Mouse (Mus musculus): Measurements from ENCODE around the gene Dyrk1a. TPM values are rescaled to one million over a fixed set of nuclear protein-coding genes. Genes with fewer than 3 reads are reported as not detected.
"Not testable (repeated sequence)": the region's sequence is repeated elsewhere in the genome, so short reads cannot be mapped to it uniquely, and the experiment has no call there.

The Dyrk1a gene
- polyA plus RNA-seq, 1 experiment from 2014 or later: 6.7 TPM

DNA sequence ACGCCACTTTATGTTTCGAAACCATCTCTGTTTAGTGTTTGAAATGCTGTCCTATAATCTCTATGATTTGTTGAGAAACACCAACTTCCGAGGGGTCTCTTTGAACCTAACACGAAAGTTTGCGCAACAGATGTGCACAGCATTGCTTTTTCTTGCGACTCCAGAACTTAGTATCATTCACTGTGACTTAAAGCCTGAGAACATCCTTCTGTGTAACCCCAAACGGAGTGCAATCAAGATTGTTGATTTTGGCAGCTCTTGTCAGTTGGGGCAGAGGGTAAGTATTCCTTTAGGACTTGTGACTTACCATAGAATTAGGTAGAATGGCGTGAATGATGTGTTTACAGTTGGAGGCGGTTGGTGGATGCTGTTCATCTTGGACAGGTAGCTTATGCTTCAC lies 101.5 kb downstream of the Dyrk1a start:
- Histone ChIP-seq H3K27ac (replicated peaks) (no peak overlapping the region), H3K36me3 (peaks cover 82% of the 10 kb centered on the region), H3K4me2 (no peak overlapping the region), H3K9me3 (no peaks in the 10 kb centered on the region), H3K27me3 (replicated peaks) (no peaks in the 10 kb centered on the region), H3K4me3 (no peak overlapping the region), H3K9ac (no peak overlapping the region), H3K4me1 (peaks cover 33% of the 10 kb centered on the region)
- no peak for ATAC-seq (ENCODE audit: extremely low read depth, insufficient number of reproducible peaks, low FRiP score, low TSS enrichment)
- 86% methylated on average over 9 of the region's 9 CpGs for WGBS

- Histone ChIP-seq H3K4me1 (peaks cover 21% of the 10 kb centered on the region), H3K36me3 (peaks cover 70% of the 10 kb centered on the region), H3K4me2 (no peak overlapping the region), H3K9me3 (no peaks in the 10 kb centered on the region), H3K27ac (replicated peaks) (no peak overlapping the region), H3K9ac (no peak overlapping the region), H3K4me3 (no peak overlapping the region), H3K27me3 (replicated peaks) (no peaks in the 10 kb centered on the region)
- ATAC-seq (ENCODE audit: extremely low read depth, insufficient number of reproducible peaks, low FRiP score, low TSS enrichment): no peak
- 75% methylated on average over 4 of the region's 4 CpGs for WGBS
These were observed 111.1 kb downstream of the Dyrk1a start for GRCm38 (mm10) chr16:94680924-94681323.

DNA sequence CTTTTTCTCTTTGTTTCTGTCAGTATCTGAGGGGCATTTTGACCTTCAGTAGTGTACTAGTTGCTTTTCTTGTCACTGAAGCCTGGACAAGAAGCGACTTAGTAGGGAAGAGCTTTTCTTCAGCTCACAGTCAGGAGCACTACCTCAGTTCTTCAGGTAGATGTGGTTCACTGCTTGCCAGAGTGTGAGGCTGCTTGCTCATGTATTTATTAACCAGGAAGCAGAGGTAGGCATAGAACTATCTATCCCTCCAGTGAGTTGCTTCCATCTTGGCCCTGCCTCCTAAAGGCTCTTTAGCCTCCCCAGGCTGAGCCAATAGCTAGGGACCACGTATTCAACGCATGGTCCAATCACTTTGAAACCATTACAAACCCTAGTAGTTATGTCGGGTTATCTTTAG lies 112.0 kb downstream of the Dyrk1a start:
- ATAC-seq (ENCODE audit: extremely low read depth, insufficient number of reproducible peaks, low FRiP score, low TSS enrichment): no peak
- Histone ChIP-seq H3K36me3 (peaks cover 75% of the 10 kb centered on the region), H3K4me1 (peaks cover 21% of the 10 kb centered on the region), H3K27ac (replicated peaks) (no peak overlapping the region), H3K4me3 (no peak overlapping the region), H3K4me2 (no peak overlapping the region), H3K27me3 (replicated peaks) (no peaks in the 10 kb centered on the region), H3K9ac (no peak overlapping the region), H3K9me3 (no peaks in the 10 kb centered on the region)
- WGBS: 92% methylated on average over 4 of the region's 4 CpGs

DNA sequence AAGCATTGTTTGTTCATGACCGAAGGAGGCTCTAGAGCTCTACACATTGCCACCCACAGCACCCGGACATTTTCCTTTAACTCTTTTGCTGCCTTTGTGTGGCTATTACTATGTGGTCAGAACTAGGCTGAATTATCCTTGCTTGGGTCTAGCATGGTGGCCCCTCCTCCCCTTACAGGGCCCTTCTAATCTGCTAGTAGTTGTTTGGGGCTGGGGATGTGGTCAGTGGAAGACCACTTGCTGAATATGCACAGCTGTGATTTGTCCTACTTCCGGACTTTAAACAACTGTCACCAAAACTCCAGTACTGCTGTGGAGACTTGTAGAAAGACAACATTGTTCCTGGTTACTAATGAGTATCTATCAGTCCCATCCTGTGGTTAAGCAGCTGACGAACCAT lies 114.2 kb downstream of the Dyrk1a start:
- Histone ChIP-seq H3K36me3 (peaks cover 78% of the 10 kb centered on the region), H3K9me3 (no peaks in the 10 kb centered on the region), H3K9ac (no peak overlapping the region), H3K27ac (replicated peaks) (no peak overlapping the region), H3K27me3 (replicated peaks) (no peaks in the 10 kb centered on the region), H3K4me2 (no peak overlapping the region), H3K4me1 (peaks cover 18% of the 10 kb centered on the region), H3K4me3 (no peak overlapping the region)
- 74% methylated on average over 4 of the region's 4 CpGs for WGBS
- no peak for ATAC-seq (ENCODE audit: extremely low read depth, insufficient number of reproducible peaks, low FRiP score, low TSS enrichment)

DNA sequence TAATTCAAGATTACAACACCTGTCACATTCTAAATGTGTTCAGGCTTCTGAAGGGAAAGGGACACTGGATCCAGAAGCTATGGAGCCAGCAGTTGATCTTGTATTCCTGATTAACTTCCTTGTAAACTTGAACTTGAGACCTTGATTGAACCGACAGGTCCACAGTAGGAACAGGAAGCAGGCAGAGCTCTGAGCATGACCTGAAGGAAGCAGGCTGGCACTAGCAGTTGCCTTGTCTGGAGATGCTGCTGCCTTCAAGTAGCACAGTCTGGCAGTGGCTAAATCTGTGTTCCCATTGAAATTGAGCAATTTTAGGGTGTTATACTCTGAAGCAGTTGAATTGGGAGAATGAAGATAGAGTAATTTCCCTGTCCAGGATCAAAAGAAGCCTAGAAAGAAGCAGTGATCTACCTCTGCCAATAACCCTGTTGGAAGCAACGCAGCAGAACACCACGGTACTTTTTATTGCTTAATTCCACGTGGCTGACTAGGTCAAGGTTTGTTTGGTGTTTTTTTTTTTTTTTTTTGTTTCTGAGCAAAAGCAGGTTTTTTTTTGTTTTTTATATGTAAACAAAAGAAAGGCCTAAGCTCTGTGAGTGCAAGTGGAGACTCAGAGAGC lies 124.0 kb downstream of the Dyrk1a start:
- H3K27ac ChIP-seq (replicated peaks): no peak overlapping the region
- WGBS: 83% methylated on average over 4 of the region's 4 CpGs
- no peaks in the 10 kb centered on the region for H3K4me1 ChIP-seq
- H3K4me2 ChIP-seq: no peak overlapping the region
- H3K36me3 ChIP-seq: peaks cover 70% of the 10 kb centered on the region
- ATAC-seq (ENCODE audit: extremely low read depth, insufficient number of reproducible peaks, low FRiP score, low TSS enrichment): no peak
- H3K9me3 ChIP-seq: no peaks in the 10 kb centered on the region
- H3K9ac ChIP-seq: no peak overlapping the region
- H3K27me3 ChIP-seq (replicated peaks): no peaks in the 10 kb centered on the region
- H3K4me3 ChIP-seq: no peak overlapping the region

DNA sequence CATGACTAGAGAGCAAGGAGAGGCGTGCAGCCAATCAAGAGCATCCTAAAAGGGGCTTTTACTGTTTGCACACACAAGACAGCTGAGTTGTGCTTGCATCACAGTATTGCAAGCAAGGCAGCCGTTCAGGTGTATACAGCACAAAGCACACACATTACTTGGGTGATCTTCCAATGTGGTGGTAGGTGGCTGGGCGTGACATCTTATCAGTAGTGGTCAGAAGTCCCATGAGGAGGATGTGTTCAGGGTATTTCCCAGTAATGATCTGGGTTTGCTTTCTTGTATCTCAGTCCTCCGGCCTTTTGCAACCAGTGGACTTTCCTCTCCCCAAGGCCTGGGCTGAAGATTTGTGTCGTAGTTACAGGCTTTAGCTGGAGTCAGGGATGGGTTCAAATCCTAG lies 127.7 kb downstream of the Dyrk1a start:
- ATAC-seq (ENCODE audit: extremely low read depth, insufficient number of reproducible peaks, low FRiP score, low TSS enrichment): no peak
- 72% methylated on average over 5 of the region's 5 CpGs for WGBS

GRCm38 (mm10) chr16:94698234-94698633 lies 128.4 kb downstream of the Dyrk1a start:
- WGBS: 72% methylated on average over 1 of the region's 1 CpGs
- ATAC-seq (ENCODE audit: extremely low read depth, insufficient number of reproducible peaks, low FRiP score, low TSS enrichment); H3K4me1 ChIP-seq: not testable (repeated sequence)

More for the DNA sequence above, 127.7 kb downstream of the Dyrk1a start:
- H3K36me3 ChIP-seq: peaks cover 36% of the 10 kb centered on the region
- no peak overlapping the region for H3K4me2 ChIP-seq
- H3K9me3 ChIP-seq: no peaks in the 10 kb centered on the region
- no peak overlapping the region for H3K27ac ChIP-seq (replicated peaks)
- H3K9ac ChIP-seq: no peak overlapping the region
- H3K27me3 ChIP-seq (replicated peaks): no peaks in the 10 kb centered on the region
- H3K4me1 ChIP-seq: no peaks in the 10 kb centered on the region
- H3K4me3 ChIP-seq: no peak overlapping the region

GRCm38 (mm10) chr16:94701141-94701540 lies 131.3 kb downstream of the Dyrk1a start:
- no peak overlapping the region for H3K9ac ChIP-seq
- 75% methylated on average over 4 of the region's 4 CpGs for WGBS
- peaks cover 2% of the 10 kb centered on the region; the same call in 1 of the 2 replicates for H3K36me3 ChIP-seq
- H3K4me2 ChIP-seq: no peak overlapping the region
- H3K4me3 ChIP-seq: no peak overlapping the region
- H3K27ac ChIP-seq (replicated peaks): no peak overlapping the region
- no peaks in the 10 kb centered on the region for H3K9me3 ChIP-seq
- H3K4me1 ChIP-seq: no peaks in the 10 kb centered on the region
- no peaks in the 10 kb centered on the region for H3K27me3 ChIP-seq (replicated peaks)
- ATAC-seq (ENCODE audit: extremely low read depth, insufficient number of reproducible peaks, low FRiP score, low TSS enrichment): no peak

More at GRCm38 (mm10) chr16:94698234-94698633, 128.4 kb downstream of the Dyrk1a start:
- H3K27ac ChIP-seq (replicated peaks); H3K27me3 ChIP-seq (replicated peaks); H3K9ac ChIP-seq; H3K9me3 ChIP-seq; H3K4me2 ChIP-seq; H3K4me3 ChIP-seq: not testable (repeated sequence)
- H3K36me3 ChIP-seq: peaks cover 29% of the 10 kb centered on the region

- H3K4me3 ChIP-seq: no peak overlapping the region
- no peak for ATAC-seq (ENCODE audit: extremely low read depth, insufficient number of reproducible peaks, low FRiP score, low TSS enrichment)
- no peaks in the 10 kb centered on the region for H3K9me3 ChIP-seq
- no peaks in the 10 kb centered on the region for H3K36me3 ChIP-seq
- no peaks in the 10 kb centered on the region for H3K27me3 ChIP-seq (replicated peaks)
- no peak overlapping the region for H3K9ac ChIP-seq
- WGBS: 82% methylated on average over 4 of the region's 4 CpGs
- H3K27ac ChIP-seq (replicated peaks): no peak overlapping the region
- no peaks in the 10 kb centered on the region for H3K4me1 ChIP-seq
- H3K4me2 ChIP-seq: no peak overlapping the region
These were observed 132.2 kb downstream of the Dyrk1a start for GRCm38 (mm10) chr16:94701971-94702370.

DNA sequence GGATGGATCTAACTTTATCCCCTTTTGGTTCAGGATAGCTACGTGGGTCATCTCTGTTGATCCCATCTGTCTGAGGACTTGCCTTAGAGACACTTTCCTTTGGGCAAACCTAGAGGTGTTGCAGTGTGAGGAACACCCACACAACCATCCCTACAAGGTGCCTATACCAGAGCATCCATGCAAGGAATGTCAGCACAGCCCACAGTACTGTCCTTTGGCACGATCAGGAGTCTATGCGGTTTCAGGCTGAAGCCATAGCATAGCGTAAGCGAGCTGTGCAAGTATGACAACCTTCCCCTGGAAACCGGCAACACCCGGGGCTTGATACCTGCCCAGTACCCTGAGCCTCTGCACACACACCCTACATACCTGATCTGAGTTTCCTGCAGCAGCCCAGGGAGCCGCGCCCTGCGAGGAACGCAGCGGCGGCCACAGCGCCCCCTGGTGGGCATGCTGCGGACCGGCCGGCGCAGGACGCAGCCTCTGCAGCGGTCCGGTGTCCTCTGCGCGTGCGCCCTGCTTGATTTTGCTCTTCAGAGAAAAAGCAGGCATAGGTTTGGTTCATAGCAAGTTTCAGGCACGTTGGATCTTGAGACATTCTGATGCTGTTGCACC lies 143.8 kb downstream of the Dyrk1a start:
- H3K27ac ChIP-seq (replicated peaks): no peak overlapping the region
- H3K4me1 ChIP-seq: peaks cover 13% of the 10 kb centered on the region
- WGBS: 10% methylated on average over 25 of the region's 25 CpGs
- peaks cover 8% of the 10 kb centered on the region; the same call in 1 of the 2 replicates for H3K9me3 ChIP-seq
- peak overlapping the region; percentile 67 for H3K9ac ChIP-seq
- no peaks in the 10 kb centered on the region; the same call in 1 of the 2 replicates for H3K36me3 ChIP-seq
- H3K4me2 ChIP-seq: peak overlapping the region; percentile 68
- H3K27me3 ChIP-seq (replicated peaks): no peaks in the 10 kb centered on the region
- peak overlapping the region; percentile 47 for H3K4me3 ChIP-seq
- ATAC-seq (ENCODE audit: extremely low read depth, insufficient number of reproducible peaks, low FRiP score, low TSS enrichment): peak; percentile 22; the same call in 1 of the 2 replicates

DNA sequence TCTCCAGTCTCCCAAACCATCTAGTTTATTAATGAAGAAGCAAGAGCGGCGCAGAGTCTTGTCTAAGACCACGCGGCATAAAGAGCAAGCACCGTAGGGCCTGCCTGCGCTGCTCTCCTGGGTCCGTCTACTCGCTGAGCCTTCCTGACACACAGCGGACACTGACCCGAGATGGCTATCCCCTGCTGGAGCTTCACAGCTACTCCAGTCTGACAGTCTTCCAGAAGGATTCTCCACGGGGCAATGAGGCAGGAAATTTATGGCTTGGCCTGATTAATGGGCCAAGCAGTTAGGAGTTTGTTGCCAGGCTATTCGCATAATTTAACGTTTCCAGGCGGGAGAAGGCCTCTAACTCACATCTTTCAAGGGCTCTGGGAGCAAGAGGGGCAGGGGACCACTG lies 144.7 kb downstream of the Dyrk1a start:
- ATAC-seq (ENCODE audit: extremely low read depth, insufficient number of reproducible peaks, low FRiP score, low TSS enrichment): no peak
- H3K4me3 ChIP-seq: no peak overlapping the region
- H3K36me3 ChIP-seq: no peaks in the 10 kb centered on the region; the same call in 1 of the 2 replicates
- no peaks in the 10 kb centered on the region for H3K27me3 ChIP-seq (replicated peaks)
- H3K9me3 ChIP-seq: peaks cover 8% of the 10 kb centered on the region; the same call in 1 of the 2 replicates
- H3K4me1 ChIP-seq: peaks cover 22% of the 10 kb centered on the region
- 64% methylated on average over 14 of the region's 14 CpGs for WGBS
- H3K27ac ChIP-seq (replicated peaks): no peak overlapping the region
- no peak overlapping the region for H3K4me2 ChIP-seq
- H3K9ac ChIP-seq: no peak overlapping the region

DNA sequence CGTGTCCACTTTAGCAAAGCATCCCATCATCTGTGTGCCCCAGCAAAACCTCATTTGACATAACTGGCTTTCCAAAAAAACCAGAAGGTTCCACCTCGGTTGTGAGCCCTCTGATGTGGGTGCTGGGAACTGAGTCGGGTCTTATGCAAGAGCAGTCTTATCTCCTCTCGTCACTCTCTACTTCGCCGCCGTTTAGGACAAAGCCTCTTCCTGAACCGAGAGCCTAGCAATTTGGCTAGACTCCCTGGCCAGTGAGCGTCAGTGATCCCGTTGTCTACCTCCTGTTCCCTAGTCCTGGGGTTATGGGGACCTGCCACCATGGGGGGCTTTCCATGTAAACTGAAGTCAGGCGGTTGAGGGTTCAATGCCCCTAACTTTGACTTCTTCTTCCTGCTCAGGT lies 147.2 kb downstream of the Dyrk1a start:
- ATAC-seq (ENCODE audit: extremely low read depth, insufficient number of reproducible peaks, low FRiP score, low TSS enrichment): no peak
- Histone ChIP-seq H3K27ac (replicated peaks) (no peak overlapping the region), H3K9me3 (peaks cover 8% of the 10 kb centered on the region; the same call in 1 of the 2 replicates), H3K27me3 (replicated peaks) (no peaks in the 10 kb centered on the region), H3K36me3 (no peaks in the 10 kb centered on the region; the same call in 1 of the 2 replicates), H3K4me3 (no peak overlapping the region), H3K9ac (no peak overlapping the region), H3K4me2 (no peak overlapping the region), H3K4me1 (peaks cover 40% of the 10 kb centered on the region)
- WGBS: 86% methylated on average over 11 of the region's 11 CpGs
